Mouse (Mus musculus): ENCODE data around the gene Lrrc29.
"Not testable (repeated sequence)": the region's sequence is repeated elsewhere in the genome, so short reads cannot be mapped to it uniquely, and the experiment has no call there.

Lrrc29 gene

GRCm38 (mm10) chr8:105311718-105312117 lies 14.4 kb downstream of the Lrrc29 start:
- DNase-seq (ENCODE audit: low read depth, low spot score): no peak

GRCm38 (mm10) chr8:105310118-105310517 lies 16.0 kb downstream of the Lrrc29 start:
- DNase-seq (ENCODE audit: low read depth, low spot score): no peak

- DNase-seq (ENCODE audit: low read depth, low spot score): no peak
These were observed 16.8 kb downstream of the Lrrc29 start for GRCm38 (mm10) chr8:105309142-105309847.

- DNase-seq (ENCODE audit: low read depth, low spot score): no peak
These were observed 17.6 kb downstream of the Lrrc29 start for GRCm38 (mm10) chr8:105308428-105308827.

GRCm38 (mm10) chr8:105307670-105308069 lies 18.4 kb downstream of the Lrrc29 start:
- DNase-seq (ENCODE audit: low read depth, low spot score): no peak

- no peak for DNase-seq (ENCODE audit: low read depth, low spot score)
These were observed 19.9 kb downstream of the Lrrc29 start for GRCm38 (mm10) chr8:105306146-105306691.

- DNase-seq (ENCODE audit: low read depth, low spot score): peak; percentile 60
These were observed 20.6 kb downstream of the Lrrc29 start, which contains the start of gene Elmo3 for GRCm38 (mm10) chr8:105305211-105306145. Gene Elmo3 (plus strand): TSS chr8:105305601.

GRCm38 (mm10) chr8:105304325-105305210 lies 21.5 kb downstream of the Lrrc29 start:
- DNase-seq (ENCODE audit: low read depth, low spot score): no peak

- no peak for DNase-seq (ENCODE audit: low read depth, low spot score)
These were observed 22.2 kb downstream of the Lrrc29 start for GRCm38 (mm10) chr8:105303874-105304273.

- DNase-seq (ENCODE audit: low read depth, low spot score): no peak
These were observed 22.7 kb downstream of the Lrrc29 start for GRCm38 (mm10) chr8:105303396-105303795.

GRCm38 (mm10) chr8:105299962-105300361 lies 26.1 kb downstream of the Lrrc29 start:
- no peak for DNase-seq (ENCODE audit: low read depth, low spot score)

GRCm38 (mm10) chr8:105298351-105299252 lies 27.5 kb downstream of the Lrrc29 start:
- DNase-seq (ENCODE audit: low read depth, low spot score): no peak

- peak; percentile 92 for DNase-seq (ENCODE audit: low read depth, low spot score)
These were observed 28.4 kb downstream of the Lrrc29 start, which contains the start of gene E2f4 for GRCm38 (mm10) chr8:105297511-105298192. Gene E2f4 (plus strand): TSS chr8:105297663.

GRCm38 (mm10) chr8:105295895-105296573 lies 30.0 kb downstream of the Lrrc29 start, which contains the start of gene Exoc3l:
Gene Exoc3l (minus strand): TSS chr8:105296101.
- no peak for DNase-seq (ENCODE audit: low read depth, low spot score)

GRCm38 (mm10) chr8:105295256-105295655 lies 30.8 kb downstream of the Lrrc29 start:
- no peak for DNase-seq (ENCODE audit: low read depth, low spot score)

GRCm38 (mm10) chr8:105294776-105295175 lies 31.3 kb downstream of the Lrrc29 start:
- DNase-seq (ENCODE audit: low read depth, low spot score): no peak

GRCm38 (mm10) chr8:105293405-105293804 lies 32.7 kb downstream of the Lrrc29 start:
- DNase-seq (ENCODE audit: low read depth, low spot score): no peak

- no peak for DNase-seq (ENCODE audit: low read depth, low spot score)
These were observed 33.6 kb downstream of the Lrrc29 start for GRCm38 (mm10) chr8:105292471-105292870.

- DNase-seq (ENCODE audit: low read depth, low spot score): not testable (repeated sequence)
These were observed 34.3 kb downstream of the Lrrc29 start for GRCm38 (mm10) chr8:105291802-105292201.

Data from mesoderm, embryonic 11.5 days (tissue).